Mouse (Mus musculus) liver, postnatal 0 days (tissue): ENCODE measurements at regions not wholly inside any gene's neighbourhood (a gene's known extent, or its start where the extent isn't known, plus 50 kb on each side); places are given as distances from the start of the nearest gene placed in this dataset.
"Not testable (repeated sequence)": the region's sequence is repeated elsewhere in the genome, so short reads cannot be mapped to it uniquely, and the experiment has no call there.

Experiments
- ATAC-seq: fragments of 200-750 bp; cut with Nextera tagmentation; 2 replicates; pipeline ENCODE4 v1.8.0; 2017; ENCODE audit warnings: mild to moderate bottlenecking, moderate library complexity
- DNase-seq: peaks from one replicate; pipeline ENCODE4 v3.0.0-alpha.2; 2016
- H3K27ac ChIP-seq: fragments of 300-500 bp; sonication (generic); 2 replicates; pipeline ENCODE4 v1.5.1; 2014; ENCODE audit warnings: antibody characterized with exemption, moderate library complexity, mild to moderate bottlenecking, low read depth
- H3K27me3 ChIP-seq: fragments of 300-500 bp; sonication (generic); 2 replicates; pipeline ENCODE4 v1.6.1; 2014; ENCODE audit warnings: low read length, control low read depth, mixed read lengths; ENCODE audit not compliant: insufficient read depth
- H3K36me3 ChIP-seq: fragments of 300-500 bp; sonication (generic); replicated peaks from 2 replicates; pipeline ENCODE4 v1.6.1; 2014; ENCODE audit warnings: mild to moderate bottlenecking, control low read depth, low read length, moderate library complexity, mixed read lengths; ENCODE audit not compliant: insufficient read depth
- H3K4me1 ChIP-seq: fragments of 300-500 bp; sonication (generic); 2 replicates; pipeline ENCODE4 v1.6.1; 2014; ENCODE audit warnings: antibody characterized with exemption, mild to moderate bottlenecking, control low read depth; ENCODE audit not compliant: insufficient read depth
- H3K4me2 ChIP-seq: fragments of 300-500 bp; sonication (generic); 2 replicates; pipeline ENCODE4 v1.6.1; 2014; ENCODE audit warnings: low read depth, mild to moderate bottlenecking, low read length, moderate library complexity, mixed read lengths
- H3K4me3 ChIP-seq: fragments of 300-500 bp; sonication (generic); 2 replicates; pipeline ENCODE4 v1.5.1; 2014; ENCODE audit warnings: low read depth, low read length
- H3K9ac ChIP-seq: fragments of 300-500 bp; sonication (generic); replicated peaks from 2 replicates; pipeline ENCODE4 v1.6.1; 2014; ENCODE audit warnings: mild to moderate bottlenecking, moderate library complexity
- H3K9me3 ChIP-seq: fragments of 300-500 bp; sonication (generic); 2 replicates; pipeline ENCODE4 v1.6.1; 2016; ENCODE audit warnings: mild to moderate bottlenecking, control low read depth, low read length, mixed read lengths
- CTCF ChIP-seq: sonication (generic); IDR thresholded peaks from 2 replicates; pipeline ENCODE4 v1.5.1; 2016; ENCODE audit warnings: antibody characterized with exemption, low read depth
- EP300 ChIP-seq: IDR thresholded peaks from 2 replicates; pipeline ENCODE4 v1.6.1; 2016; ENCODE audit warnings: antibody characterized with exemption, low read depth, mild to moderate bottlenecking
- WGBS: fragments of 180-500 bp; shearing (Covaris S2); extraction: QIAGEN DNeasy Blood & Tissue Kit; methylation state at CpG from one replicate; pipeline ENCODE4 v1.1.7; 2014; ENCODE audit not compliant: insufficient replicate concordance; 5-methylcytosine and 5-hydroxymethylcytosine counted together

- Histone ChIP-seq H3K4me1 (no peaks in the 10 kb centered on the region), H3K36me3 (no peaks in the 10 kb centered on the region), H3K4me3 (no peak overlapping the region), H3K9me3 (no peaks in the 10 kb centered on the region), H3K27me3 (no peaks in the 10 kb centered on the region), H3K9ac (no peak overlapping the region), H3K4me2 (no peak overlapping the region), H3K27ac (no peak overlapping the region)
- no peak for TF ChIP-seq CTCF
- TF ChIP-seq EP300 = no peak
- no peak for ATAC-seq
- DNase-seq = no peak
Observed at GRCm38 (mm10) chr6:25101761-25102160, 145.7 kb upstream of the Tmem229a start.

- H3K4me1 ChIP-seq = no peaks in the 10 kb centered on the region
- no peaks in the 10 kb centered on the region for H3K9me3 ChIP-seq
- no peak overlapping the region for H3K4me3 ChIP-seq
- WGBS = 77% methylated on average over 1 of the region's 1 CpGs
- no peaks in the 10 kb centered on the region for H3K27me3 ChIP-seq
- H3K27ac ChIP-seq = no peak overlapping the region
- DNase-seq (no peak), ATAC-seq (no peak)
- H3K9ac ChIP-seq = no peak overlapping the region
- TF ChIP-seq EP300 = no peak
- no peak for TF ChIP-seq CTCF
- no peak overlapping the region for H3K4me2 ChIP-seq
- no peaks in the 10 kb centered on the region for H3K36me3 ChIP-seq
Observed at GRCm38 (mm10) chr6:25087167-25087566, 131.1 kb upstream of the Tmem229a start.

DNA sequence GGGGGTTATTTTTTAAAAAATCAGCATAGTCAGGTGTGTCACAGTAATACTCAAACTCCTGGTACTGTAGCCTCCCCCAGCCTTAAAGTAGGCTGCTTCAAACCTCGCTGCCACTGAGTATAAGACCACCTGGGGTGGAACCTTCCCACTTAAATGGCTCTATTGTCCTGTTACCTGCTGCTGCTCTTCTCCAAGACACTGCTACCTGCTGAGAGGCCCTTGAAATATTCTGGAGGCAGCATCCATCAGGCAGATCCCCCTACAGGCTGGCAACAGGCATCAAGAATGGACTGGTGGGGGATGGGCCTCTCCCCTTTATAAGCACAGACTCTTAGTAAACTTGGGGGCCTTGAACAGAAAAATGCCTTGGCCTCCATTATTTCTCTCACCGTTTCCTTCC, 129.8 kb upstream of the Tmem229a start:
- no peak overlapping the region for H3K27ac ChIP-seq
- no peaks in the 10 kb centered on the region for H3K27me3 ChIP-seq
- H3K4me2 ChIP-seq = no peak overlapping the region
- DNase-seq (no peak), ATAC-seq (no peak)
- H3K9me3 ChIP-seq = no peaks in the 10 kb centered on the region
- H3K4me1 ChIP-seq = no peaks in the 10 kb centered on the region
- H3K4me3 ChIP-seq = no peak overlapping the region
- no peak for TF ChIP-seq CTCF
- no peak overlapping the region for H3K9ac ChIP-seq
- 78% methylated on average over 2 of the region's 2 CpGs for WGBS
- H3K36me3 ChIP-seq = no peaks in the 10 kb centered on the region

GRCm38 (mm10) chr6:25085296-25085695, 129.2 kb upstream of the Tmem229a start:
- not testable (repeated sequence) for H3K4me2 ChIP-seq, H3K4me1 ChIP-seq, H3K27me3 ChIP-seq, H3K36me3 ChIP-seq, H3K9ac ChIP-seq, DNase-seq, H3K4me3 ChIP-seq, H3K9me3 ChIP-seq, H3K27ac ChIP-seq
- WGBS = 40% methylated on average over 4 of the region's 4 CpGs
- peak; percentile 45; the same call in 1 of the 2 replicates for ATAC-seq

GRCm38 (mm10) chr6:25065913-25066312, 109.8 kb upstream of the Tmem229a start:
- no peak for TF ChIP-seq CTCF
- no peak for TF ChIP-seq EP300
- Histone ChIP-seq H3K27ac (no peak overlapping the region), H3K4me1 (no peaks in the 10 kb centered on the region), H3K9ac (no peak overlapping the region), H3K9me3 (no peaks in the 10 kb centered on the region), H3K27me3 (no peaks in the 10 kb centered on the region), H3K36me3 (no peaks in the 10 kb centered on the region), H3K4me3 (no peak overlapping the region), H3K4me2 (no peak overlapping the region)
- DNase-seq = no peak
- WGBS = 53% methylated on average over 6 of the region's 6 CpGs
- no peak for ATAC-seq

DNA sequence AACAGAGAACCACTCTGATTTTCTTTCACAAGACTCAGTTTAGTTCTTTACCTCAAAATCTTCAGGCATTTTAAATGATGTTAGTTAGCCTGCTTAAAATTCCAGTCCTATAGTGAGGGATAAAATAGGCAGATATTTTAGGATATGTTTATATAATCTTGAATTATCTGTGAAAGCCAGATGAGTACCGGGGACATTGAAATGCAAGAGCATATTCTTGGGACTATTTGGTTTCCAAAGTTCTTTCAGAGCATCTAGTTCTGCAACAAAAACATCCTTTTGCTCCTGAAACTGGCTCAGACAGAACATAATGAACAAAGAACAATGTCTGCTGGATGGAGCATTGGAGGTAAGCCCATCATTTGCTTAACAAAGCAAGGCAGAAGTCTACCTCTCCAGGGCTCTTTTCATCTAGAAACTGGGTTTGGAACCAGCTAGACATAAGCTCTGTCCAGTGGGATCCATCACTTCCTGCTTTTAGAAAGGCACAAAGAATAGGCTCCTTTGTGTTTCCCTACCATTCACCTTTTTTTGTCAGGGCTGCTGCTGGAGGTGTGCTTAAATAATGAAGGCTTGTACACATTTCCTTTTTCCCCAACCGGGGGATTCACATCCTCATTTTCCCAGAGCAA, 76.9 kb upstream of the Tmem229a start:
- no peak overlapping the region for H3K4me3 ChIP-seq
- ATAC-seq (no peak), DNase-seq (no peak)
- 55% methylated on average over 2 of the region's 2 CpGs for WGBS
- TF ChIP-seq CTCF (no peak), EP300 (no peak)
- H3K4me1 ChIP-seq = no peaks in the 10 kb centered on the region
- no peak overlapping the region for H3K4me2 ChIP-seq
- H3K27ac ChIP-seq = no peak overlapping the region
- H3K36me3 ChIP-seq = no peaks in the 10 kb centered on the region
- H3K9me3 ChIP-seq = no peaks in the 10 kb centered on the region
- no peaks in the 10 kb centered on the region for H3K27me3 ChIP-seq
- no peak overlapping the region for H3K9ac ChIP-seq

GRCm38 (mm10) chr6:25026953-25027352, 70.9 kb upstream of the Tmem229a start:
- H3K36me3 ChIP-seq = no peaks in the 10 kb centered on the region
- H3K27me3 ChIP-seq = no peaks in the 10 kb centered on the region
- no peak overlapping the region for H3K9ac ChIP-seq
- H3K4me1 ChIP-seq = no peaks in the 10 kb centered on the region
- 66% methylated on average over 3 of the region's 3 CpGs for WGBS
- H3K27ac ChIP-seq = no peak overlapping the region
- no peak for DNase-seq
- H3K4me2 ChIP-seq = no peak overlapping the region
- no peak overlapping the region for H3K4me3 ChIP-seq
- TF ChIP-seq EP300 (no peak), CTCF (no peak)
- no peaks in the 10 kb centered on the region for H3K9me3 ChIP-seq
- no peak for ATAC-seq
